Mouse (Mus musculus) olfactory bulb, adult 2 months (tissue): ENCODE measurements around the gene Hnrnpll. TPM values are rescaled to one million over a fixed set of nuclear protein-coding genes. Genes with fewer than 3 reads are reported as not detected.

Experiments used
- H3K27ac ChIP-seq: fragments of 200-500 bp; 2 replicates; pipeline ENCODE4 v1.5.1; 2012; ENCODE audit warnings: low read depth, low read length; ENCODE audit not compliant: insufficient read depth
- H3K4me1 ChIP-seq: fragments of 200-500 bp; 2 replicates; pipeline ENCODE4 v1.6.1; 2012; ENCODE audit warnings: low read length; ENCODE audit not compliant: control insufficient read depth, insufficient read depth
- H3K4me3 ChIP-seq: fragments of 200-500 bp; 2 replicates; pipeline ENCODE4 v1.5.1; 2012; ENCODE audit warnings: mild to moderate bottlenecking, low read depth, low read length, moderate library complexity; ENCODE audit not compliant: insufficient read depth
- CTCF ChIP-seq: fragments of 200-500 bp; IDR thresholded peaks from 2 replicates; pipeline ENCODE4 v1.5.1; 2012; ENCODE audit warnings: low read depth, mild to moderate bottlenecking, low read length, moderate library complexity; ENCODE audit not compliant: insufficient read depth
- POLR2A ChIP-seq: fragments of 200-500 bp; IDR thresholded peaks from 2 replicates; pipeline ENCODE4 v1.6.1; 2012; ENCODE audit warnings: mild to moderate bottlenecking, low read depth, low read length, moderate library complexity; ENCODE audit not compliant: insufficient read depth
- WGBS: fragments of 180-500 bp; shearing (Covaris S2); methylation state at CpG from one replicate; pipeline ENCODE4 v1.1.7; 2018; 5-methylcytosine and 5-hydroxymethylcytosine counted together
- polyA plus RNA-seq: library from polyadenylated mRNA; stranded (reverse); fragments of >200 nt; gene quantifications from 2 replicates; pipeline ENCODE4 v1.2.4, GENCODE M21; 2012; ENCODE audit warnings: low replicate concordance; ENCODE audit not compliant: missing spikeins, insufficient read depth, insufficient read length

The Hnrnpll gene
- polyA plus RNA-seq = not detected in 2 replicates

- WGBS = under 1% methylated on average over 96 of the region's 97 CpGs
- peak within 1 kb of the TSS; percentile 97 for H3K4me3 ChIP-seq
- H3K27ac ChIP-seq = peak within 1 kb of the TSS; percentile 100
- peaks cover 2% of the 10 kb centered on the region for H3K4me1 ChIP-seq
- peak; percentile 85 for TF ChIP-seq POLR2A
- TF ChIP-seq CTCF = no peak
Measured at GRCm38 (mm10) chr17:80061783-80062619, at the start of gene Hnrnpll. TSS of gene Hnrnpll (minus strand) at chr17:80062334.

GRCm38 (mm10) chr17:80105348-80105978 is 43.3 kb upstream of the Hnrnpll start:
- 89% methylated on average over 10 of the region's 10 CpGs for WGBS
- Histone ChIP-seq H3K4me1 (no peaks in the 10 kb centered on the region), H3K4me3 (no peak overlapping the region), H3K27ac (no peak overlapping the region)
- no peak for TF ChIP-seq POLR2A
- TF ChIP-seq CTCF = no peak

DNA sequence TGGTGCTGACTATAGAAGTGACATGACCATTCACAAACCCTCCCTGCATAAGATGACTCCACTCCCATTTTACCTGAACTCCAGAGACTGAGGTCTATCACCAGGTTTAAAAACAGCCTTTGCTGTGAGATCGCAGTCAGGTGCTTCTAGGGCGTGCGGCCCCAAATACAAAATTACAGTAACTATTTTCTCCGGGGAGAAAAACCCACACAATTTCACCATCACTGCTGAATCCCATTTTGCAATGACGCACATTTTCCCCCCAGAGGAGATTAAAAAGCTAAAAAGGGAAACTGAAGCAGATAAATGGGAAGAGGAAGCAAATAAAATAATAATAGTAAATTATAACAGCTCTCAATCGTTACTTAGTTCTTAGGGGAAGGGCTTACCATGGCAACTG is 37.7 kb upstream of the Hnrnpll start:
- no peak for TF ChIP-seq POLR2A
- TF ChIP-seq CTCF = no peak
- peaks cover 8% of the 10 kb centered on the region for H3K4me1 ChIP-seq
- WGBS = 38% methylated on average over 6 of the region's 6 CpGs
- no peak overlapping the region for H3K4me3 ChIP-seq
- no peak overlapping the region for H3K27ac ChIP-seq

DNA sequence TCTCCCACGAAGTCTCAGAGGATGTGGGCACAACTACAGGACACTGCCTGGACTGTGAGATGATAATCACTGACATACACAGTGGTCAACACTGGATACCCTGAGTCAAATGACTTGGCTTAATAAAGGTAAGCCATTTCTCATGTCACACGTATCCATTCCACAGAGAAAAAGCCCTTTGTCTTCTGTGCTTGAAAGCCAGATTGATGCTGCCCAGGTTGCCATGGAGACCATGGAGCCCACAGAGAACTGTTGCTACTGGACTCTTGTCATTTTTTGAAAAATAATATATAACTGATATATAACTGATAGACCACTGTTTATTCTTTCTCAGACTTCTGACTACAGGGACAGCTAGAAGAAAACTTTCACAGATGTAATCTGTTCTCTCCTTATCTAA is 35.1 kb upstream of the Hnrnpll start:
- TF ChIP-seq POLR2A = no peak
- no peak for TF ChIP-seq CTCF
- 76% methylated on average over 2 of the region's 2 CpGs for WGBS
- H3K4me1 ChIP-seq = peaks cover 8% of the 10 kb centered on the region
- H3K4me3 ChIP-seq = no peak overlapping the region
- no peak overlapping the region for H3K27ac ChIP-seq

DNA sequence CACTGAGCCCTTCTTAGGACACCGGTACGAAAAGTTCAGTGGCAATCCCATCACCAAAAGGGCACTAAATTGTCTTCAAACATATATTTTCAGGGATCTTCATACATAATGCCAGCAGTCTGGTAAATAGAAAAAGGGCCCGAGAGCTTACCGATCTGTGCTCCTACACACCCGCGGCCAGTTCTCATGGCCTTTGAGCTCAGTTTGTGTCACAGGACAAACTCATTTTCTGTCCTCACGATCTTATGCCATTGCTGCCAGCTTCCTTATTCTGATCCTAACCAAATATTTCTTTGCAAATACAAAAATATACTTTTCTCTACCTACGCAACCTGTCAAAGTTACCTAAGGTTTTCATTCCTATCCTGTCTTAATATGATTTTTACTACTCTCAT is 34.6 kb upstream of the Hnrnpll start:
- no peak overlapping the region for H3K27ac ChIP-seq
- H3K4me3 ChIP-seq = no peak overlapping the region
- 90% methylated on average over 8 of the region's 8 CpGs for WGBS
- H3K4me1 ChIP-seq = peaks cover 8% of the 10 kb centered on the region
- no peak for TF ChIP-seq POLR2A

DNA sequence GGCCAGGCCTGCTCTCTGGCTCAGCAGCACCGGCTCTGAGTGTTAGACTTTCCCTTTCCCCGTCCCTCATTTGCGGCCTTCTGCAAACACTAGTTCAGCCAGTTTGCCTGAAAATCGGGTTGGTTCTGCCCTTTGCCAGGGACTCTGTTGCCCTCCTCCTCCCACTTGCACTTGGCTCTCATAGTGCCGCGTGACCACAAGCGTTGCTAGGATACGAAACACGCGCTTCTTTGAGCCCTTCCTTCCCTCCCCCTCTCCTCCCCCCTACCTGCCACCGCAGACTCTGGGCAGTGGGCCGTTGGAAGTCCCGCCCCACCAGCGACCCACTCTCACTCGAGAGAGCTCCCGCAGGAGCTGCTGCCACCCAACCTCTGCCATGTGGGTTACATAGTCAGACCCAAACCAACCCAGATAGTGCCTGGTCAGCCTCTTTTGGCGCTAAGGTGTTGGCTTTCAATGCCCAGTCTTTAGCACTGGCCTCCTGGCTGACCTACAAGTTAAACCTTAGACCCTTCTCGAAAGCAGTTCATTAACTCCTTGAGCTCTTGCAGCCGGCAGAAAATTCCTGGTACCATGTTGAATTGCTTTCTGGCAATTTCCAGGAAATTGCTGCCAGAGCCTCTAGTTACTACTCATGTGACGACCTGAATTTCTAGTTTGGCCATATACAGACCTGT is 34.0 kb upstream of the Hnrnpll start:
- Histone ChIP-seq H3K4me3 (peak overlapping the region; percentile 7; the same call in 1 of the 2 replicates), H3K4me1 (peaks cover 8% of the 10 kb centered on the region), H3K27ac (no peak overlapping the region)
- no peak for TF ChIP-seq CTCF
- no peak for TF ChIP-seq POLR2A
- 17% methylated on average over 20 of the region's 20 CpGs for WGBS

- peaks cover 8% of the 10 kb centered on the region for H3K4me1 ChIP-seq
- no peak overlapping the region for H3K27ac ChIP-seq
- peak overlapping the region; percentile 7; the same call in 1 of the 2 replicates for H3K4me3 ChIP-seq
- 82% methylated on average over 9 of the region's 9 CpGs for WGBS
- TF ChIP-seq POLR2A = no peak
- no peak for TF ChIP-seq CTCF
Measured at GRCm38 (mm10) chr17:80095254-80095899, 33.2 kb upstream of the Hnrnpll start.

GRCm38 (mm10) chr17:80091879-80092549 is 29.9 kb upstream of the Hnrnpll start:
- H3K27ac ChIP-seq = no peak overlapping the region
- WGBS = 61% methylated on average over 6 of the region's 6 CpGs
- H3K4me3 ChIP-seq = no peak overlapping the region
- TF ChIP-seq POLR2A (no peak), CTCF (no peak)
- peaks cover 11% of the 10 kb centered on the region for H3K4me1 ChIP-seq
